Mouse (Mus musculus) cerebellum, adult 2 months (tissue): ENCODE data around the gene Cdc16. TPM values are rescaled to one million over a fixed set of nuclear protein-coding genes. Genes with fewer than 3 reads are reported as not detected.

ENCODE experiments used
- DNase-seq, 2 experiments: peaks; one replicate each; pipeline ENCODE4 v3.0.0; 2021
- H3K27ac ChIP-seq: fragments of 200-500 bp; 2 replicates; pipeline ENCODE4 v1.5.1; 2012; ENCODE audit warnings: low read length, control low read depth, inconsistent platforms; ENCODE audit not compliant: insufficient read depth
- H3K27me3 ChIP-seq: fragments of 200-500 bp; 2 replicates; pipeline ENCODE4 v1.6.1; 2012; ENCODE audit warnings: inconsistent platforms, mild to moderate bottlenecking, low read length, moderate library complexity; ENCODE audit not compliant: control insufficient read depth, insufficient read depth
- H3K4me1 ChIP-seq: fragments of 200-500 bp; 2 replicates; pipeline ENCODE4 v1.6.1; 2011; ENCODE audit warnings: low read length; ENCODE audit not compliant: control insufficient read depth, insufficient read depth
- H3K4me3 ChIP-seq: fragments of 200-500 bp; replicated peaks from 2 replicates; pipeline ENCODE3; 2011; ENCODE audit warnings: mild to moderate bottlenecking, low read depth, low read length, control low read depth; ENCODE audit not compliant: insufficient read depth
- CTCF ChIP-seq: fragments of 200-500 bp; IDR thresholded peaks from 2 replicates; pipeline ENCODE4 v1.5.1; 2011; ENCODE audit warnings: low read depth, mild to moderate bottlenecking, control low read depth, low read length, moderate library complexity, borderline replicate concordance; ENCODE audit not compliant: insufficient read depth
- POLR2A ChIP-seq: fragments of 200-500 bp; IDR thresholded peaks from 2 replicates; pipeline ENCODE4 v1.6.1; 2011; ENCODE audit warnings: low read length, control low read depth, borderline replicate concordance; ENCODE audit not compliant: insufficient read depth
- WGBS: fragments of 180-500 bp; shearing (Covaris S2); methylation state at CpG from one replicate; pipeline ENCODE4 v1.1.7; 2018; 5-methylcytosine and 5-hydroxymethylcytosine counted together
- polyA plus RNA-seq: library from polyadenylated mRNA; depleted of rRNA; stranded (reverse); fragments of >200 nt; gene quantifications from 2 replicates; pipeline ENCODE4 v1.2.3, GENCODE M21; 2012; rRNA removed

The Cdc16 gene
- polyA plus RNA-seq, 1 experiment = 61.9 TPM

GRCm38 (mm10) chr8:13785764-13786299 lies 28.4 kb downstream of the Cdc16 start:
- DNase-seq = peak; percentile 93 to 96
- no peaks in the 10 kb centered on the region for H3K27me3 ChIP-seq
- under 1% methylated on average over 45 of the region's 47 CpGs for WGBS
- H3K4me3 ChIP-seq = peak overlapping the region; percentile 64
- no peaks in the 10 kb centered on the region for H3K4me1 ChIP-seq
- peak; percentile 59; the same call in 1 of the 2 replicates for TF ChIP-seq POLR2A
- TF ChIP-seq CTCF = peak; percentile 74
- peak overlapping the region; percentile 92 for H3K27ac ChIP-seq

- H3K27ac ChIP-seq = no peak overlapping the region
- H3K4me1 ChIP-seq = no peaks in the 10 kb centered on the region
- H3K27me3 ChIP-seq = no peaks in the 10 kb centered on the region
- WGBS = 86% methylated on average over 8 of the region's 8 CpGs
- no peak overlapping the region for H3K4me3 ChIP-seq
- no peak for DNase-seq
- TF ChIP-seq CTCF = no peak
- no peak for TF ChIP-seq POLR2A
These were observed 32.1 kb downstream of the Cdc16 start for GRCm38 (mm10) chr8:13789606-13790005.

- no peak overlapping the region for H3K27ac ChIP-seq
- TF ChIP-seq POLR2A = no peak
- TF ChIP-seq CTCF = no peak
- H3K4me1 ChIP-seq = no peaks in the 10 kb centered on the region
- DNase-seq = no peak
- H3K4me3 ChIP-seq = no peak overlapping the region
- 96% methylated on average over 8 of the region's 8 CpGs for WGBS
- H3K27me3 ChIP-seq = no peaks in the 10 kb centered on the region
These were observed 35.7 kb downstream of the Cdc16 start for GRCm38 (mm10) chr8:13793097-13793745.

GRCm38 (mm10) chr8:13793746-13794101 lies 36.2 kb downstream of the Cdc16 start:
- TF ChIP-seq POLR2A (no peak), CTCF (no peak)
- H3K27me3 ChIP-seq = no peaks in the 10 kb centered on the region
- no peak for DNase-seq
- no peak overlapping the region for H3K4me3 ChIP-seq
- WGBS = 86% methylated on average over 11 of the region's 11 CpGs
- no peak overlapping the region for H3K27ac ChIP-seq
- no peaks in the 10 kb centered on the region for H3K4me1 ChIP-seq

GRCm38 (mm10) chr8:13797676-13798075 lies 40.2 kb downstream of the Cdc16 start:
- TF ChIP-seq POLR2A (no peak), CTCF (no peak)
- Histone ChIP-seq H3K4me3 (no peak overlapping the region), H3K4me1 (no peaks in the 10 kb centered on the region), H3K27me3 (no peaks in the 10 kb centered on the region), H3K27ac (no peak overlapping the region)
- 91% methylated on average over 5 of the region's 5 CpGs for WGBS
- DNase-seq = no peak

GRCm38 (mm10) chr8:13799566-13799965 lies 42.1 kb downstream of the Cdc16 start:
- WGBS = 90% methylated on average over 5 of the region's 5 CpGs
- Histone ChIP-seq H3K27me3 (no peaks in the 10 kb centered on the region), H3K4me1 (no peaks in the 10 kb centered on the region), H3K27ac (no peak overlapping the region), H3K4me3 (no peak overlapping the region)
- TF ChIP-seq CTCF (no peak), POLR2A (no peak)
- DNase-seq = no peak

GRCm38 (mm10) chr8:13828598-13829172 lies 71.2 kb downstream of the Cdc16 start:
- no peak for TF ChIP-seq POLR2A
- no peak for TF ChIP-seq CTCF
- Histone ChIP-seq H3K4me1 (no peaks in the 10 kb centered on the region), H3K4me3 (no peak overlapping the region), H3K27ac (no peak overlapping the region), H3K27me3 (no peaks in the 10 kb centered on the region)
- DNase-seq = no peak
- 74% methylated on average over 7 of the region's 7 CpGs for WGBS

Other genes starting within 250 kb of the Cdc16 start
- gene 1700029H14Rik, start 195.2 kb upstream of the Cdc16 start, polyA plus RNA-seq = 0.18 TPM in 1 of 2 replicates, not detected in the other
- 94.9 and 107 TPM in 2 replicates for gene Rasa3, start 80.1 kb upstream of the Cdc16 start, polyA plus RNA-seq
- gene Cfap97d2, start 51.8 kb upstream of the Cdc16 start, polyA plus RNA-seq = 1.7 and 3.0 TPM in 2 replicates
- gene Upf3a, start 27.9 kb downstream of the Cdc16 start, polyA plus RNA-seq = 27.9 and 30.5 TPM in 2 replicates
- not detected in 2 replicates for gene AF366264, start 80.7 kb downstream of the Cdc16 start, polyA plus RNA-seq
- gene Champ1, start 112.0 kb downstream of the Cdc16 start, polyA plus RNA-seq = 22.0 and 23.4 TPM in 2 replicates
- gene Coprs, start 132.6 kb downstream of the Cdc16 start, polyA plus RNA-seq = 80.2 and 82.2 TPM in 2 replicates